Mouse (Mus musculus) CD4-positive helper T cell, adult 2 months (primary cell): ENCODE results near the gene Med13l.

Experiments used
- DNase-seq: peaks from one replicate; pipeline ENCODE4 v3.0.0-alpha.2; 2012; ENCODE audit warnings: low read depth, missing footprints, low spot score

Gene Med13l

GRCm38 (mm10) chr5:118655428-118655827 lies 94.9 kb downstream of the Med13l start:
- DNase-seq: no peak

DNA sequence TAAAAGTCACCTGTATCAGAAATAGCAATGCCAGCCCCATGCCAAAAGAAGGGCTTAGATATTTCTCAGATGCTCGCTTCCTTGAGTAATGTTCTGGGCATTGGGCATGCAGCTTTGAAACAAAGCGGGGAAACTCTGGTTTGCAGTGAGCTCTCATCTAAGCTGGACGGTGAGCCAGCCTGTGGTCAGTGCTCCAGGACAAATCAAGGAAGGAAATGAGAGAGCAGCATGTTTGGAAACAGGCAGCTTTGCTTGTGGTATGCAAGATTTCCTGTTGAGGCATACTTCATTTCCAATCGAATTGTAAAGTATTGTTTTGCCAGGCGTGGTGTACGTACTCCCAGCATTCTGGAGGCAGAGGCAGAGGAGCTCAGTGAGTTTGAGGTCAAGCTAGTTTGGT lies 95.5 kb downstream of the Med13l start:
- no peak for DNase-seq

DNA sequence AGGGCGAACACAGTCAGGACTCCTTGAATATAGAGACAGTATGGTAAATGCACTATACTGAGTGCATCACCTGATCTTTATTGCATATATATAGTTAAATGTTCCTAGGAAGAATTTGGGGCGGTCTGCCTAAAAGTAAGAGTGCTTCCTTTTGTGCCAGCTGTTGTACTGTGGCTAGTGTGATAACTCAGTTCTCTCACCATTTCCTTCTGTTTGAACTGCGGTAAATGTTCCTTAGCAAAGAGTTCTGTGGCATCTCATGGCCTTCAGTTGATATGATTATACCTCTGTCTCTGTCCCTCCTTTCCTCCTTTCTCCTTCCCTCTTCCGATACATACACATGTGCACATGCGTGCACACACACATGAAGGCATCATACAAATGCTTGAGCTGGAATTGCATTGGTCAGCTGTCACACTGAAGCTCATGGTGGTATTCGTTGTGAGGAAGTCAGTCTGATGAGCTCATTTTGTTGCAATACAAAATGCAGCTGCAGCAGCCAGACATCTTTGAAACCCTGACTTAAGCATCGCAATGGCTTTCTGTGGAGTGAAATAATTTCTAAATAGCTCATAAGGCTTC lies 97.9 kb downstream of the Med13l start:
- no peak for DNase-seq

GRCm38 (mm10) chr5:118659713-118660112 lies 99.2 kb downstream of the Med13l start:
- no peak for DNase-seq

- peak; percentile 50 for DNase-seq
These were observed 101.3 kb downstream of the Med13l start for GRCm38 (mm10) chr5:118661751-118662150.

DNA sequence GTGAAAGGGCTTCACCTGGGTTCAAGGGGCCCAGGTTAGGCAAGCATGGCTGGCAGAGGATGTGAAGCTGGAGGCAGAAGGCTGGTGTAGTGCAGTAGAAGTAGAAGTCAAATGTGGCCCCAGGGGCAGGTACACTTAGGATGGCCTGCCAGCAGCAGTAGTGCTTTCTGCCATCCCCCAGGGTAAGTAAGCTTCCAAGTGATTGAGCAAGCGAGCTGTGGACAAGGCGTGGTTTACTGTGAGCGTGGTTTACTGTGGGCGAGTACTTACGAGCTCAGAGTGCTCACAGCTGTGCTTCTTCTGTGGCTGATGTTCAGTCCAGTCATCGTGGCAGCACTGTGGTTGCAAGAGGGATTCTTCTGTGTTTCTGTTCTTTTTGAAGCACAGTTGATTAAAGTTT lies 103.5 kb downstream of the Med13l start:
- DNase-seq: no peak

DNA sequence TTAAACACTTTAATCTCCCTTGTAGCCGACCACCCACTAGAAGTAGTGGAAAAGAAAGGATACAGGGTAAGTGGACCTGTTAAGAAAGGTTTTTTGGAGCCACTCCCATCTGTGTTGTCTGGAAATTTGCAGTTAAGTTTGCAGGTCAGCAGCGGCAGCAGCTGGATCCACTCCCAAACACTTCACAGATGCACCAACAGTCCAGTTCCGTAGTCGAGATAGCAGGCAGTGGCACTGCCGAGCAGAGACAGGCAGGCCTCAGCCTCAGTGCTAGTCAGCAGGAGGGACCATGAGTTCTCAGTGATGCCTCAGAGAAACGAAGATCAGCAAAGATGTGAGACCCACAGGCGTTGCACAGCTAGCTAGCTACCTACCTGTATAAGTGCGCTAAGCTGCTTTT lies 104.5 kb downstream of the Med13l start:
- DNase-seq: no peak

GRCm38 (mm10) chr5:118666437-118667207 lies 106.1 kb downstream of the Med13l start:
- DNase-seq: no peak

- no peak for DNase-seq
These were observed 107.4 kb downstream of the Med13l start for GRCm38 (mm10) chr5:118667863-118668262.

- DNase-seq: no peak
These were observed 108.5 kb downstream of the Med13l start for GRCm38 (mm10) chr5:118668931-118669330.

DNA sequence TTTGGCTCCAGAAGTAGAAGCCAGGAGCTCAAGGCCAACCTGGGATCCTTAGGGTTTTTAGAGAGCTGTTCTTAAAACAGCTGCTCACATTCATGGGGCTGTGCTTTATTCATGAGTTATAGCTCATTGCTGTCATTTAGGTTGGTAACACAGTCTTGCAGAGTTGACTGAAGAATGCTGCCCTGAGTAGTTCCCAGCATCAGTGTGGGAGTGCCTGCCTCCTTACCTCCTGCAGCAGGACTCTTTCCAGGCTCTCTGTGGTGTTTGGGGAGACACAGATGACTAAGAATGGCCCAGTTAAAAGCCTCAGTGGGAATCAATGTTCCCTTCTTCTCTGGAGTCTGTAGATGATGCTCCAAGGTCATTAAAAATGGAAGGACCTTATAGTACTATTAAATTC lies 111.6 kb downstream of the Med13l start:
- no peak for DNase-seq

- DNase-seq: no peak
These were observed 113.4 kb downstream of the Med13l start for GRCm38 (mm10) chr5:118673859-118674258.

- no peak for DNase-seq
These were observed 113.8 kb downstream of the Med13l start for GRCm38 (mm10) chr5:118674321-118674720.

GRCm38 (mm10) chr5:118675697-118676096 lies 115.2 kb downstream of the Med13l start:
- no peak for DNase-seq

DNA sequence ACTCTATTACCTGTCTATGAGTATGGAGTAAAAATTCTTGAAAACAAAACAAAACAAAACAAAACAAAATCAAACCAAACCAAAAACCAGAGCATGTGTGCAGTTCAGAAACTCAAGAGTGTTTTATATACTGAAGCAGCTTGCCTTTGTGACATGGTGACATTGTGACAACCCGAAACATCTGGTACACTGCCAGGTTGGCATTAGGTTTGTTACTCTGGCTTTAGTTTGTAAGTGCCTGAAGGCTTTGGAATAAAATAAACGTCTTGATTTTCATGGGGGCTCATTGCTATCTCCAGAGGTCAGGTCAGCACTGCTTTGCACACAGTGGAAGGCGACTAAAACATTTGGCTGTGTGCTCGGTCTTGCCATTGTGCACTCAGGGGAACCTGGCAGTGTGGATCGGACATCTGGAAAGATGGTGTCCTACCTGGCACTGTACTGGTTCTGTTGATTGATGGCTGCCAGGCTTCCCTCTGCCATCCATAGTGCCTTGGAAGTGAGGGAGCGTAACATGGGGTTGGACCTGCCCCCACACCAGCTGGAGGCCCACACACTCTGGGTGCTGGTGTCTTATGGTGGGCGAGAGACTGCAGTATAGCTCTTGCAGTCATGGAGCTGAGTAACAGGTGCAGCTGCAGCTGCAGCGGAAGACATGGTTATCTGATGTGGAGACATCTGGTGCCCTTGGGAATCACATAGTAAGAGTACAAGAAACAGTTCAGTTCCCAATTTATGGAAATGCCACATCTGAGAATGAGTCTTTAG lies 115.9 kb downstream of the Med13l start:
- DNase-seq: no peak

DNA sequence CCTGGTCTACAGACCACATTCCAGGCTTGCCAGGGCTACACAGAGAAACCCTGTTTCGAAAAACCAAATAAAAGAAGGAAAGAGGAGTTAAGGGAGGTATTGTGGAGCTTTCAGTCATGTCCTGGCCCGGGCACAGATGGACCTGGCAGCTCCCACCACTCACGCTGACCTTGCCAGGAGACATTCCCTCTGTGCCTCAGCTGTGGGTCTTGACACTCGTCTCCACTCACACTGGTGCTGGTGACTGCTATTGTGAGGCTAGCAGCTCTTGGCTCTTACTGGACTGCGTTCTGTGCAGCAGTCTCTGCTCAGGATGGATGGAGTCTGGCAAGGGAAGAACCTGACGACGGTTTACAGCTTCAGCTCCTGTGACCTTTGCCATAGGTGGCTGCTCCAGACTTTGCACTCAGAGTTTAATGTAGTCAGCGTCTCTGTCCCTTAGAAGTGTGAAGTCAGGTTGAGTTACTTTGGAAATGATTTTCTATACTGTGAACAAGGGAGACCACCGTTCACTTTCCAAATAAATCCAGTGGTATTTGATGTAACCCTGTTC lies 118.9 kb downstream of the Med13l start:
- DNase-seq: no peak

DNA sequence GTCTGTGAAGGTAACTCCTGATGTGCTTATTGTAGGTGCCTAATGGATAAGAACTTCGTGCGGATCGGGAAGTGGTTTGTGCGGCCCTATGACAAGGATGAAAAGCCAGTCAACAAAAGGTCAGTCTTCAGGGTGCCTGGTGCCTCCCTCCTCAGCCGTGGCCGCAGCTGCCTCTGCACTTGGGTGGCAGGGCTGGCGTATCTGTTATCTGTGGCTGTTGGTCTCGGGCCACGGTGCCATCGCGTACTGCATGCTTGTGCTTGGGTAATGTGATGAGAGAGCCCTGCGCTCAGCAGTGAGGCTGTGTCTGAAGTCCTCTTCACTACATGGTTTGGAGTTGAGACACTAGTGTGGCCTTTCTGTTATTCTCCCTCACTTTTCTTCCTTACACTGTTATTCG lies 120.4 kb downstream of the Med13l start:
- no peak for DNase-seq

GRCm38 (mm10) chr5:118682007-118682406 lies 121.5 kb downstream of the Med13l start:
- DNase-seq: no peak

- DNase-seq: no peak
These were observed 124.7 kb downstream of the Med13l start for GRCm38 (mm10) chr5:118685145-118685544.

GRCm38 (mm10) chr5:118686021-118686420 lies 125.5 kb downstream of the Med13l start:
- no peak for DNase-seq

- DNase-seq: no peak
These were observed 128.7 kb downstream of the Med13l start for GRCm38 (mm10) chr5:118688886-118689835.
